Mouse (Mus musculus) heart, embryonic 15.5 days (tissue): ENCODE data around the gene Olfr1220. TPM values are rescaled to one million over a fixed set of nuclear protein-coding genes. Genes with fewer than 3 reads are reported as not detected.

Experiments used
- ATAC-seq: fragments of 200-750 bp; cut with Nextera tagmentation; replicated peaks from 2 replicates; pipeline ENCODE4 v1.8.0; 2017; ENCODE audit warnings: low read depth, moderate TSS enrichment; ENCODE audit not compliant: insufficient number of reproducible peaks, insufficient read depth, low FRiP score
- H3K27ac ChIP-seq: fragments of 300-500 bp; sonication (generic); 2 replicates; pipeline ENCODE4 v1.5.1; 2015; ENCODE audit warnings: mild to moderate bottlenecking, inconsistent platforms
- H3K27me3 ChIP-seq: fragments of 300-500 bp; sonication (generic); 2 replicates; pipeline ENCODE4 v1.6.1; 2015; ENCODE audit warnings: inconsistent platforms
- H3K36me3 ChIP-seq: fragments of 300-500 bp; sonication (generic); 2 replicates; pipeline ENCODE4 v1.6.1; 2015; ENCODE audit warnings: mild to moderate bottlenecking, inconsistent platforms
- H3K4me1 ChIP-seq: fragments of 300-500 bp; sonication (generic); replicated peaks from 2 replicates; pipeline ENCODE4 v1.6.1; 2015; ENCODE audit warnings: inconsistent platforms
- H3K4me2 ChIP-seq: fragments of 300-500 bp; sonication (generic); 2 replicates; pipeline ENCODE4 v1.6.1; 2015; ENCODE audit warnings: inconsistent platforms, mild to moderate bottlenecking, moderate library complexity
- H3K4me3 ChIP-seq: fragments of 300-500 bp; sonication (generic); 2 replicates; pipeline ENCODE4 v1.5.1; 2015; ENCODE audit warnings: mild to moderate bottlenecking, inconsistent platforms
- H3K9ac ChIP-seq: fragments of 300-500 bp; sonication (generic); 2 replicates; pipeline ENCODE4 v1.6.1; 2015; ENCODE audit warnings: mild to moderate bottlenecking, inconsistent platforms
- H3K9me3 ChIP-seq: fragments of 300-500 bp; sonication (generic); replicated peaks from 2 replicates; pipeline ENCODE4 v1.6.1; 2016; ENCODE audit warnings: inconsistent platforms
- WGBS: fragments of 180-500 bp; shearing (Covaris S2); methylation state at CpG from one replicate; pipeline ENCODE4 v1.1.7; 2015; ENCODE audit warnings: mixed read lengths; 5-methylcytosine and 5-hydroxymethylcytosine counted together
- polyA plus RNA-seq: library from polyadenylated mRNA; unstranded; fragments of >200 nt; fragmentation: Nextera tagmentation; extraction: Ambion mirVana; gene quantifications from 2 replicates; pipeline ENCODE4 v1.2.1, GENCODE M21; 2015

Olfr1220 gene
- polyA plus RNA-seq = not detected in 2 replicates

- H3K27me3 ChIP-seq = no peaks in the 10 kb centered on the region
These were observed at the start of gene Olfr1220 for GRCm38 (mm10) chr2:89106735-89107134. Gene Olfr1220 (minus strand): TSS chr2:89106835.

DNA sequence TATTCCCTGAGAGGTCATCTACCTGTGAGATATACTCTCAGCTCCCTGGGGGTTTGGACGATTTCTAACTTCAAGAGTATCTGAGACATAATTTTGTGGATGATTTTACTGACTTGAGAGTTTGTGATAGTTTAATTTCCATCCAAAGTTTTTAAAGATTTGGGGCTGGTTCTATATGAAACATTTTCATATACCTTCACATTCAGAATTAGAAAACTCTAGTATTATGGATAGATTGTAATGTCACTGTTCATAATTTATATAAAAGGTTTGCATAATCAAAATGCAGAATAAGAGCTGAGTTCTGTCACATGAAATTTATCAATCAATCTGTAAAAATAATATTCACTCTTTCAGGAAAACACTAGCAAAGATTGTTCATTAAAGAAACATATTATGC lies 44.8 kb upstream of the Olfr1220 start, which contains the start of gene Olfr1223:
Gene Olfr1223, minus strand, starts transcription at position 101 of the 400 bp plus-strand sequence.
- H3K4me3 ChIP-seq = no peak within 1 kb of the TSS
- H3K36me3 ChIP-seq = no peaks in the 10 kb centered on the region
- no peak within 1 kb of the TSS for H3K27ac ChIP-seq
- no peaks in the 10 kb centered on the region for H3K27me3 ChIP-seq
- no peak within 1 kb of the TSS for H3K4me2 ChIP-seq
- 66% methylated on average over 1 of the region's 1 CpGs for WGBS
- no peaks in the 10 kb centered on the region for H3K4me1 ChIP-seq
- ATAC-seq = no peak
- no peak within 1 kb of the TSS for H3K9ac ChIP-seq
- H3K9me3 ChIP-seq = no peaks in the 10 kb centered on the region

More at GRCm38 (mm10) chr2:89106735-89107134, at the start of gene Olfr1220:
- no peaks in the 10 kb centered on the region for H3K9me3 ChIP-seq
- no peak within 1 kb of the TSS for H3K27ac ChIP-seq
- no peaks in the 10 kb centered on the region for H3K4me1 ChIP-seq
- no peak within 1 kb of the TSS for H3K9ac ChIP-seq
- H3K36me3 ChIP-seq = no peaks in the 10 kb centered on the region
- WGBS = 67% methylated on average over 3 of the region's 3 CpGs
- ATAC-seq = no peak
- no peak within 1 kb of the TSS for H3K4me2 ChIP-seq
- H3K4me3 ChIP-seq = no peak within 1 kb of the TSS

DNA sequence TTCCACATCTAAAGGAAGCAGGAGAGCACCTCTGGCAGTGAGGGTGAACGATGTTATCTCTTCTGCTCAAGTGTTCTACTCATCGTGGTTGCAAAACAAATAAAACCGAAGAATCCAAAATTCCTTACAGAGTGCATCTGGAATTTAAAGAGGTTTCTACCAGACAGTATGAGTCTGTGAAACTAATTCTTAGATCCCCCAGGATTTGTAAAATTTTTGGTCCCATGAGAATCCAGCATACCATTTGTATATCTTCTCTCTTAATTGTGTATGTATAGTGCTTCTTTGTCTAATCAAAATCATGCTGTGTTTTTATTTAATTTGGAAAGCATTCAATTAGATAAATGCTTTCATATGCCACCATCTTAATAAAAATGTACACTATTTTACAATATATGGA lies 26.3 kb upstream of the Olfr1220 start, which contains the start of gene Olfr1222:
Gene Olfr1222, minus strand, starts transcription at position 101 of the 400 bp plus-strand sequence.
- H3K27ac ChIP-seq = no peak within 1 kb of the TSS
- H3K4me2 ChIP-seq = no peak within 1 kb of the TSS
- no peaks in the 10 kb centered on the region for H3K9me3 ChIP-seq
- H3K27me3 ChIP-seq = no peaks in the 10 kb centered on the region
- 28% methylated on average over 3 of the region's 3 CpGs for WGBS
- no peak for ATAC-seq
- no peak within 1 kb of the TSS for H3K4me3 ChIP-seq
- no peaks in the 10 kb centered on the region for H3K4me1 ChIP-seq
- H3K9ac ChIP-seq = no peak within 1 kb of the TSS
- H3K36me3 ChIP-seq = no peaks in the 10 kb centered on the region

DNA sequence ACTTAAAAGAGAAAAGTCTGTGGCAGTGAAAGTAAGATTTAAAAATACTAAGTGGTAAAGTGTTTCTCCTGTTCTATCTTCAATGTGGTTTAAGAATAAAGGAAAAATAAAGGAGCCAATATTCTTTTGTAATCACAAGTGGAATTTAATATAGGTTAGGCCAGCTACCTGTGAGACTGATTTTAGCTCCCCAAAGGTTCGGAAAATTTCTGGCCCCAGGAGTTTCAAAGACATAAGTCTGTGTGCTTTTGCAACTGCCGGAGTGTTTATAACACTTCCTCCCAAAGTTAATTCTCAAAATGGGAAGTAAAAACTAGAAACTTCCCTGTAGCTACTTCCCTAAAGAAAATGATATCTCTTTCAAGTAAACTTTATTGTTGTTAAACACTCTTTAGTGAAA lies 10.5 kb upstream of the Olfr1220 start, which contains the start of gene Olfr1221:
Gene Olfr1221, minus strand, starts transcription at position 101 of the 400 bp plus-strand sequence.
- H3K9ac ChIP-seq = no peak within 1 kb of the TSS
- H3K4me3 ChIP-seq = no peak within 1 kb of the TSS
- no peak within 1 kb of the TSS for H3K27ac ChIP-seq
- ATAC-seq = no peak
- no peaks in the 10 kb centered on the region for H3K36me3 ChIP-seq
- no peaks in the 10 kb centered on the region for H3K4me1 ChIP-seq
- no peaks in the 10 kb centered on the region for H3K27me3 ChIP-seq
- H3K4me2 ChIP-seq = no peak within 1 kb of the TSS
- WGBS = 77% methylated on average over 2 of the region's 2 CpGs
- no peaks in the 10 kb centered on the region for H3K9me3 ChIP-seq

GRCm38 (mm10) chr2:89105651-89106050 lies 984 bp downstream of the Olfr1220 start:
- Histone ChIP-seq H3K27me3 (no peaks in the 10 kb centered on the region), H3K9me3 (no peaks in the 10 kb centered on the region), H3K9ac (no peak overlapping the region), H3K4me2 (no peak overlapping the region), H3K4me3 (no peak overlapping the region), H3K27ac (no peak overlapping the region), H3K4me1 (no peaks in the 10 kb centered on the region), H3K36me3 (no peaks in the 10 kb centered on the region)
- ATAC-seq = no peak

DNA sequence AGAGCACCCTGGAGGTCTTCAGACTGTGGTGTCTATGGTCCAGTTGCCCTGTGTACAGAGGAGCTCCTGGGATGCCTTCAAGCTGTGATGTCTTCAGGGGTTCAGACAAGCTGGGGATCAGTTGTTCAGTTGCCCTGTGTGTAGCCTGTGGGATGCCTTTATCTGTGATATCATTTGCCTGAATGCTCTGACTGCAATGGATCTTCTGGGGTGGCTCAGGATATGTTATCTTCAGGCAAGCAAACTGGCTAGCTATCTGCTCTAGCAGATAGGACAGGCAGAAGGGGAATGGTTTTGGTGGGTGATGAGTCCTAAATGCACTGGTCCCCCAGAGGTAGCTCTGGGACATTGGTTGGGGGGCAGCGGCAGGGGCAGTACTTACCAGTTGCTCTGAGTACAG lies 12.8 kb downstream of the Olfr1220 start:
- Histone ChIP-seq H3K4me3 (no peak overlapping the region), H3K27ac (no peak overlapping the region), H3K4me1 (no peaks in the 10 kb centered on the region), H3K9ac (no peak overlapping the region), H3K9me3 (no peaks in the 10 kb centered on the region), H3K27me3 (no peaks in the 10 kb centered on the region), H3K4me2 (no peak overlapping the region), H3K36me3 (no peaks in the 10 kb centered on the region)
- ATAC-seq = no peak
- WGBS = 94% methylated on average over 1 of the region's 1 CpGs

GRCm38 (mm10) chr2:89083413-89083812 lies 23.2 kb downstream of the Olfr1220 start, which contains the start of gene Olfr1219:
Gene Olfr1219 (minus strand): TSS chr2:89083513.
- ATAC-seq = no peak
- H3K4me1 ChIP-seq = no peaks in the 10 kb centered on the region
- WGBS = 46% methylated on average over 1 of the region's 1 CpGs
- no peaks in the 10 kb centered on the region for H3K36me3 ChIP-seq
- H3K9ac ChIP-seq = no peak within 1 kb of the TSS
- no peak within 1 kb of the TSS for H3K4me2 ChIP-seq
- no peak within 1 kb of the TSS for H3K27ac ChIP-seq
- no peak within 1 kb of the TSS for H3K4me3 ChIP-seq
- no peaks in the 10 kb centered on the region for H3K9me3 ChIP-seq
- H3K27me3 ChIP-seq = no peaks in the 10 kb centered on the region

DNA sequence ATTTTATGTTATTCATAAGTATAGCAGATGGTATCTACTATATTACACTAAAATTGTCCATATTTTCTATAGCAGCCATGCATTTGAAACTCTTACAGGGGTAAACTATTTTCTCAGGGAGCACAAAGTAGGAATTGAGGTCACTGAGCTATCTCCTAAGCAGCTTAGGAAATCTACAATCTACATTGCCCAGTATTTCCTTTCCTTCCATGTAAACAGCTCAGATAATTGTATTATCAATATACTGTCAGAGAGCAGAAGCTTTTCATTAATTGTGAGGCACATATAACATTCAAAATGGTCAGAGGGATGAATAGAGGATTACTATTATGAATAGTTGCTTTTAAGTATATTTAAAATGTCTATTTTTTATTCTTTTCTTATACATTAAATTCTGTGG lies 25.1 kb downstream of the Olfr1220 start:
- H3K4me1 ChIP-seq = no peaks in the 10 kb centered on the region
- H3K36me3 ChIP-seq = no peaks in the 10 kb centered on the region
- no peaks in the 10 kb centered on the region for H3K27me3 ChIP-seq
- H3K4me3 ChIP-seq = no peak overlapping the region
- H3K9me3 ChIP-seq = no peaks in the 10 kb centered on the region
- no peak overlapping the region for H3K27ac ChIP-seq
- no peak overlapping the region for H3K9ac ChIP-seq
- no peak overlapping the region for H3K4me2 ChIP-seq
- ATAC-seq = no peak

- no peak for ATAC-seq
- Histone ChIP-seq H3K36me3 (no peaks in the 10 kb centered on the region), H3K4me1 (no peaks in the 10 kb centered on the region), H3K27ac (no peak within 1 kb of the TSS), H3K4me2 (no peak within 1 kb of the TSS), H3K9ac (no peak within 1 kb of the TSS), H3K4me3 (no peak within 1 kb of the TSS), H3K9me3 (no peaks in the 10 kb centered on the region), H3K27me3 (no peaks in the 10 kb centered on the region)
These were observed 45.5 kb downstream of the Olfr1220 start, which contains the start of gene Olfr1218 for GRCm38 (mm10) chr2:89061087-89061486. Gene Olfr1218 (minus strand): TSS chr2:89061187.

Other genes starting within 250 kb of the Olfr1220 start
- gene Olfr1206, start 243.6 kb downstream of the Olfr1220 start, polyA plus RNA-seq = not detected in 2 replicates
- not detected in 2 replicates for gene Olfr1208, start 204.5 kb downstream of the Olfr1220 start, polyA plus RNA-seq
- not detected in 2 replicates for gene Olfr1209, start 191.7 kb downstream of the Olfr1220 start, polyA plus RNA-seq
- not detected in 2 replicates for gene Olfr1211, start 168.7 kb downstream of the Olfr1220 start, polyA plus RNA-seq
- gene Olfr1212, start 152.9 kb downstream of the Olfr1220 start, polyA plus RNA-seq = not detected in 2 replicates
- gene Gm13762, start 126.6 kb downstream of the Olfr1220 start, polyA plus RNA-seq = not detected in 2 replicates
- gene Olfr1214, start 114.2 kb downstream of the Olfr1220 start, polyA plus RNA-seq = not detected in 2 replicates
- gene Olfr1215, start 99.9 kb downstream of the Olfr1220 start, polyA plus RNA-seq = not detected in 2 replicates
- gene Olfr1216, start 88.5 kb downstream of the Olfr1220 start, polyA plus RNA-seq = not detected in 2 replicates
- gene Olfr1217, start 74.8 kb downstream of the Olfr1220 start, polyA plus RNA-seq = not detected in 2 replicates
- not detected in 2 replicates for gene Olfr1218, start 45.6 kb downstream of the Olfr1220 start, polyA plus RNA-seq
- not detected in 2 replicates for gene Olfr1219, start 23.3 kb downstream of the Olfr1220 start, polyA plus RNA-seq
- gene Olfr1221, start 10.4 kb upstream of the Olfr1220 start, polyA plus RNA-seq = not detected in 2 replicates
- not detected in 2 replicates for gene Olfr1222, start 26.2 kb upstream of the Olfr1220 start, polyA plus RNA-seq
- not detected in 2 replicates for gene Olfr1223, start 44.7 kb upstream of the Olfr1220 start, polyA plus RNA-seq
- gene Olfr1224-ps1, start 57.3 kb upstream of the Olfr1220 start, polyA plus RNA-seq = not detected in 2 replicates
- not detected in 2 replicates for gene Olfr1225, start 67.8 kb upstream of the Olfr1220 start, polyA plus RNA-seq
- gene Olfr1226, start 93.2 kb upstream of the Olfr1220 start, polyA plus RNA-seq = not detected in 2 replicates
- not detected in 2 replicates for gene Olfr1228, start 147.2 kb upstream of the Olfr1220 start, polyA plus RNA-seq
- gene Olfr1229, start 181.2 kb upstream of the Olfr1220 start, polyA plus RNA-seq = not detected in 2 replicates
- not detected in 2 replicates for gene Olfr1230, start 190.4 kb upstream of the Olfr1220 start, polyA plus RNA-seq
- not detected in 2 replicates for gene Olfr1231, start 200.2 kb upstream of the Olfr1220 start, polyA plus RNA-seq
- not detected in 2 replicates for gene Olfr1232, start 222.8 kb upstream of the Olfr1220 start, polyA plus RNA-seq
- not detected in 2 replicates for gene Olfr1233, start 235.6 kb upstream of the Olfr1220 start, polyA plus RNA-seq